Mouse (Mus musculus) midbrain, embryonic 12.5 days (tissue): ENCODE data around the gene Dhx32. TPM values are rescaled to one million over a fixed set of nuclear protein-coding genes. Genes with fewer than 3 reads are reported as not detected.

Experiments
- ATAC-seq: fragments of 200-750 bp; cut with Nextera tagmentation; 2 replicates; pipeline ENCODE4 v1.8.0; 2017; ENCODE audit warnings: low read depth, moderate TSS enrichment, moderate library complexity; ENCODE audit not compliant: low FRiP score
- H3K27ac ChIP-seq: fragments of 300-500 bp; sonication (generic); replicated peaks from 2 replicates; pipeline ENCODE4 v1.5.1; 2016; ENCODE audit warnings: mild to moderate bottlenecking
- H3K27me3 ChIP-seq: fragments of 300-500 bp; sonication (generic); 2 replicates; pipeline ENCODE4 v1.6.1; 2016; ENCODE audit warnings: mild to moderate bottlenecking
- H3K36me3 ChIP-seq: fragments of 300-500 bp; sonication (generic); 2 replicates; pipeline ENCODE4 v1.6.1; 2016
- H3K4me1 ChIP-seq: fragments of 300-500 bp; sonication (generic); 2 replicates; pipeline ENCODE4 v1.6.1; 2016
- H3K4me2 ChIP-seq: fragments of 300-500 bp; sonication (generic); replicated peaks from 2 replicates; pipeline ENCODE4 v1.6.1; 2016; ENCODE audit warnings: mild to moderate bottlenecking, moderate library complexity
- H3K4me3 ChIP-seq: fragments of 300-500 bp; sonication (generic); 2 replicates; pipeline ENCODE4 v1.5.1; 2016; ENCODE audit warnings: mild to moderate bottlenecking
- H3K9ac ChIP-seq: fragments of 300-500 bp; sonication (generic); replicated peaks from 2 replicates; pipeline ENCODE4 v1.6.1; 2016; ENCODE audit warnings: mild to moderate bottlenecking, moderate library complexity
- H3K9me3 ChIP-seq: fragments of 300-500 bp; sonication (generic); 2 replicates; pipeline ENCODE4 v1.6.1; 2016; ENCODE audit warnings: mild to moderate bottlenecking
- WGBS: fragments of 180-500 bp; shearing (Covaris S2); methylation state at CpG from one replicate; pipeline ENCODE4 v1.1.7; 2016; 5-methylcytosine and 5-hydroxymethylcytosine counted together
- polyA plus RNA-seq: library from polyadenylated mRNA; unstranded; fragments of >200 nt; fragmentation: Nextera tagmentation; extraction: Ambion mirVana; gene quantifications from 2 replicates; pipeline ENCODE4 v1.2.1, GENCODE M21; 2016

Dhx32 gene
- polyA plus RNA-seq, 1 experiment from 2014 or later, result 61.1 TPM

- no peak for ATAC-seq
- Histone ChIP-seq H3K9ac (no peak overlapping the region), H3K36me3 (peaks cover 61% of the 10 kb centered on the region), H3K27ac (no peak overlapping the region), H3K27me3 (no peaks in the 10 kb centered on the region), H3K9me3 (no peaks in the 10 kb centered on the region), H3K4me2 (no peak overlapping the region), H3K4me1 (peaks cover 4% of the 10 kb centered on the region; the same call in 1 of the 2 replicates), H3K4me3 (no peak overlapping the region)
- 94% methylated on average over 1 of the region's 1 CpGs for WGBS
Observed at GRCm38 (mm10) chr7:133744209-133744608, 38.3 kb downstream of the Dhx32 start.

DNA sequence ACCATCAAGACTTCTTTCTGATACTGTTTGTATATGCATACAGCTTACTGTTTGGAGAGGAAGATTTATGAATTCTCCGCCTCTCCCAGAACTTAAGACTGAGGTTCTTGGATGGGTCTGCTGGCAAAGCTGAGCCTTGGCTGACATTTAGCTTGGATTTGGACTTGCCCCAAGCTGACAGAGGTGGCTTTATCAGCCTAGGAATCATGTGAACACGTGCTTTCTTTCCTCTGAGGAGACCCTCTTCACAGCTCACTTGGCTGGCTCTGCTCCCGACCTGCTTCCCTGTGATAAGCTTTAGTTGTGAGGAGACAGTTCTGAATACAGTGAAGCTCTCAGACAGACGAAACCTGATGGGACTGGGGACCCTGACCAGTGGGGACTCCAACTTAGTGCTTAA lies 38.9 kb downstream of the Dhx32 start:
- no peak for ATAC-seq
- H3K36me3 ChIP-seq, result peaks cover 59% of the 10 kb centered on the region
- H3K4me3 ChIP-seq, result no peak overlapping the region
- no peak overlapping the region for H3K27ac ChIP-seq
- no peak overlapping the region for H3K4me2 ChIP-seq
- H3K9ac ChIP-seq, result no peak overlapping the region
- 82% methylated on average over 4 of the region's 4 CpGs for WGBS
- H3K27me3 ChIP-seq, result no peaks in the 10 kb centered on the region
- no peaks in the 10 kb centered on the region for H3K9me3 ChIP-seq
- H3K4me1 ChIP-seq, result peaks cover 4% of the 10 kb centered on the region; the same call in 1 of the 2 replicates

DNA sequence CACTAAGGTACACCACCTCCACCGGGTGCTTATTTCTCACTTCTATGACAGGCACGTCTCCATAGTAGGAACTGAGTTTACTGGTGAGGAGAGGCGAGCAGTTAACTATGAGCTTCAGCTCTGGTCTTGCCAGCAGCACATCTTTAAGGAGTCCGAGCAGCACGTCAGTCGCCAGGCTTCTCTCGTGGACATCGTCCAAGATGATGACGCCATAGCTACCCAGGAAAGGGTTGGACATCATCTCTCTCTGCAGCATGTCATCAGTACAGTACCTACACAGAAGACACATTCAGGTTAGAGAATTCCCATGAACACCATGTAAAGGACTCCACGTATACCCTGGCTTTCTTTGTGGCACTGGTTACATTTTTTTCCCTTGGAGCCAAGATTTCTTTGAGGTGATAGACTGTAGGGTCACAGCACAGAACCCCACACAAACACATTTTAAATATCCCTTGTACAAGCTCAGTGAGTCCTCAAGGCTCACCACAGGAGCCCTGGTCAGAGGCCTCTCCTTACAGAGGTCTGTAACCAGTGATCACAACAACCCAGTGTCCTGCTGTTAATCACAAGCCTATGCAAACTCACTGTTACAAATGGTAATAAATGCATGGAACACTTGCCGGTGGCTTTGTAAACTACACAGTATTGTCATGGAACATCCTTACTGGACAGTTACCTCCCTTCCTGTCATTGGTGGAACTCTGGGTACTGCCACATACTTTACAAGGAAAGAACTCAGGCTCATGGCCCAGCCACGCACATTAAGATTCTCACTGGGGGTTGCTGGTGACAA lies 39.8 kb downstream of the Dhx32 start:
- no peak overlapping the region for H3K4me3 ChIP-seq
- H3K27ac ChIP-seq, result no peak overlapping the region
- H3K9ac ChIP-seq, result no peak overlapping the region
- 93% methylated on average over 12 of the region's 12 CpGs for WGBS
- H3K36me3 ChIP-seq, result peaks cover 54% of the 10 kb centered on the region
- peaks cover 4% of the 10 kb centered on the region; the same call in 1 of the 2 replicates for H3K4me1 ChIP-seq
- no peak overlapping the region for H3K4me2 ChIP-seq
- no peaks in the 10 kb centered on the region for H3K27me3 ChIP-seq
- no peak for ATAC-seq
- no peaks in the 10 kb centered on the region for H3K9me3 ChIP-seq

GRCm38 (mm10) chr7:133740558-133740957 lies 42.0 kb downstream of the Dhx32 start:
- H3K36me3 ChIP-seq, result peaks cover 43% of the 10 kb centered on the region
- WGBS, result 96% methylated on average over 7 of the region's 7 CpGs
- H3K27me3 ChIP-seq, result no peaks in the 10 kb centered on the region
- ATAC-seq, result no peak
- H3K4me3 ChIP-seq, result no peak overlapping the region
- no peak overlapping the region for H3K27ac ChIP-seq
- H3K9ac ChIP-seq, result no peak overlapping the region
- H3K4me2 ChIP-seq, result no peak overlapping the region
- H3K4me1 ChIP-seq, result peaks cover 4% of the 10 kb centered on the region; the same call in 1 of the 2 replicates
- no peaks in the 10 kb centered on the region for H3K9me3 ChIP-seq

- Histone ChIP-seq H3K4me1 (no peaks in the 10 kb centered on the region), H3K9me3 (no peaks in the 10 kb centered on the region), H3K27me3 (no peaks in the 10 kb centered on the region), H3K36me3 (peaks cover 49% of the 10 kb centered on the region), H3K4me3 (no peak overlapping the region), H3K4me2 (no peak overlapping the region), H3K9ac (no peak overlapping the region), H3K27ac (no peak overlapping the region; the same call in 1 of the 2 replicates)
- no peak for ATAC-seq
- WGBS, result 71% methylated on average over 4 of the region's 4 CpGs
Observed at GRCm38 (mm10) chr7:133731971-133732645, 50.4 kb downstream of the Dhx32 start.

DNA sequence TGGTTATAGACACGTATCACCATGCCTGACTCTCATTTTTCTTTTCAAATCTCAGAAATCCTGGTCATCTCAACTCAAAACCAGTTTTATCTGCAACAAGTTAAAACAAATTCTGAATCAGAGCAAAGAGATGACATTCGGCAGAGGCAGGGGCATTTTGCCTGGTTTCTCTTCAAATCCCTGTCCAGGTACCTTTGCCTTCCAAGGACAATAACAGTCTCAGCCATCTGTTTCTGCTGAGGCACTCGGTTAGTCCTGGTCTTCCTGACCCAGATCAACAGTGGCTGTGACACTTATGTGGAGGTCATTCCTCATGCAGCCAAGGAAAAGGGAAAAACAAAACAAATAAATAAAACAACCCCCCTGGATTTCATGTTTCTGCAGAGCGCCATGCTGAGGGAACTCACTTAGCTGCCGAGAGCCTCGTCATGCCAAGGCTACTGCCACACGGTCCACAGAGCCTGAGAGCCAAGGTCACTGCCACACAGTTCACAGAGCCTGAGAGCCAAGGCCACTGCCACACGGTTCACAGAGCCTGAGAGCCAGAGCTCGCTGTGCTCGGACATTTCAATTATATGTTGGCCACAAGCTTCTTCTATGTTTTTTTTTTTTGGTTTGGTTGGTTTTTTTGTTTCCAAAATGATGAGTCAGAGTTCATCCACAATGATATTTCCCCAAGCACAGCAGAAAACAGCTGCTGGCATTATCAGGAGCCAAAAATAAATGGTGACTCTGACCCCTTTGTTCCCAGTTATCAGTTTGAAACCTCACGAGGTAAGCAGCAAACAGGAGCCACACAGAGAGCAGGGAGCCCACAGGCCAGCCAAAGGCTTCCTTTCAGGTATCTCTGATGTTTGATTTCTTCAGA lies 52.0 kb downstream of the Dhx32 start:
- no peak overlapping the region for H3K9ac ChIP-seq
- H3K27ac ChIP-seq, result no peak overlapping the region
- no peaks in the 10 kb centered on the region for H3K27me3 ChIP-seq
- no peaks in the 10 kb centered on the region for H3K9me3 ChIP-seq
- no peak for ATAC-seq
- H3K4me2 ChIP-seq, result no peak overlapping the region
- no peak overlapping the region for H3K4me3 ChIP-seq
- 89% methylated on average over 11 of the region's 11 CpGs for WGBS
- H3K4me1 ChIP-seq, result no peaks in the 10 kb centered on the region
- H3K36me3 ChIP-seq, result peaks cover 62% of the 10 kb centered on the region

DNA sequence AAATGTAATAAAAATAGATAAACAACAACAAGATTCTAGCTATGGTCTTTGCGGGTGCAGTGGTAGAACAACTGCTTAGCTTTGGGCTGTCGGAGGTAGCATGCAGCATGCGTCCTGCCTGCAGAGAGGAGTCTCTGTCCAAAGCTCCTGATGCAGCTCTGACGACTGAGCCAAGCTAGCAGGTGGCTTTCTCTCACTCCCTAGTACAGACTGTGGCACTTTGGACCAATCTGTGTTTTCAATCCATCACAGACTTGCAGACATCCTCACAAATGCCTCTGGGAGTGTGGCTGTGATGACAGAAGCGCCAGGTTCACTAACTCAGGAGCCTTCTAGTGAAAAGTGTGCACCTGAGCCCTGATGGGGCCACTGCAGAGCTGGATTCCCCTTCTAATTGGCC lies 53.2 kb downstream of the Dhx32 start:
- Histone ChIP-seq H3K4me1 (no peaks in the 10 kb centered on the region), H3K9ac (no peak overlapping the region), H3K36me3 (peaks cover 66% of the 10 kb centered on the region), H3K27ac (no peak overlapping the region), H3K9me3 (no peaks in the 10 kb centered on the region), H3K4me2 (no peak overlapping the region), H3K27me3 (no peaks in the 10 kb centered on the region), H3K4me3 (no peak overlapping the region)
- ATAC-seq, result no peak
- 82% methylated on average over 5 of the region's 5 CpGs for WGBS

DNA sequence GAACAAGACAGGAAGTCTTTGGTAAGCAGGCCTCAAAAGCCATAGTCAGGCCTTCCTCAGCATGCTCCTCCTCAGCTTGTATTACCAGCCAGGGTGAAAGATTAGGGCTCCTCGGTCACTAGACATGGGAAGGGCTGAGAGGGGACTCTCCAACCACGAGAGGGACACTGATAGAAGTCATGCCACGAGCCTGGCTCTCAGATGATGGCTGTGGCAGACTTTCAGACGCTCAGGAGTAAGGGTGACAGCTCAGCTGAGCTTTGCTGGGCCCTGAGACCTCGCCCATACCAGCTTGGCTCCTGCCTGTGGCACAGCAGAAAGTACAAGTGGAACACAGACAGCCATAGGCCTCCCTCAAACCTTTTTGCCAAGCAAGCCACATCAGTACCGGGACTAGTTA lies 55.5 kb downstream of the Dhx32 start:
- Histone ChIP-seq H3K4me1 (no peaks in the 10 kb centered on the region), H3K27ac (no peak overlapping the region), H3K4me3 (no peak overlapping the region), H3K9ac (no peak overlapping the region), H3K27me3 (no peaks in the 10 kb centered on the region), H3K9me3 (no peaks in the 10 kb centered on the region), H3K4me2 (no peak overlapping the region), H3K36me3 (peaks cover 68% of the 10 kb centered on the region)
- 79% methylated on average over 6 of the region's 6 CpGs for WGBS
- no peak for ATAC-seq

DNA sequence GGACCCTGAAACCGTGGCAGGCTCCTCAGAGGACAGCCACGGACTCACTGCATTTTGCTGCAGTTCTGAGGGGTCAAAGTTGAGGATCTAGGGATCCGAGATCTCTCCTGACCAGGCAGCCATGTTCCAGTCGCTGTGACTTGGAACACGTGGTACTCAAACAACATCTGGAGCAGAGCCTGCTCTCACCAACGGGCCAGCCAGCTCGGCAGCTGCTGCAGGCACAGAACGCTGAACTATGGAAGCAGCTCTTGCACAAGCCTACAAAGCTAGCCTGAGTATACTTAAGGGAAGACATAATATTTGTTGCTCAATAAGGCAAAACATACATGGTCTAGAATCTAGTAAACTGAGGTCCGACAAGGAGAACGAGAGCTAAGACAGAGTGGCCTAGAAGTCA lies 57.0 kb downstream of the Dhx32 start:
- H3K27ac ChIP-seq, result no peak overlapping the region
- H3K9ac ChIP-seq, result no peak overlapping the region
- peaks cover 76% of the 10 kb centered on the region for H3K36me3 ChIP-seq
- no peaks in the 10 kb centered on the region for H3K4me1 ChIP-seq
- H3K4me3 ChIP-seq, result no peak overlapping the region
- H3K4me2 ChIP-seq, result no peak overlapping the region
- WGBS, result 89% methylated on average over 10 of the region's 10 CpGs
- no peaks in the 10 kb centered on the region for H3K9me3 ChIP-seq
- ATAC-seq, result no peak
- no peaks in the 10 kb centered on the region for H3K27me3 ChIP-seq

DNA sequence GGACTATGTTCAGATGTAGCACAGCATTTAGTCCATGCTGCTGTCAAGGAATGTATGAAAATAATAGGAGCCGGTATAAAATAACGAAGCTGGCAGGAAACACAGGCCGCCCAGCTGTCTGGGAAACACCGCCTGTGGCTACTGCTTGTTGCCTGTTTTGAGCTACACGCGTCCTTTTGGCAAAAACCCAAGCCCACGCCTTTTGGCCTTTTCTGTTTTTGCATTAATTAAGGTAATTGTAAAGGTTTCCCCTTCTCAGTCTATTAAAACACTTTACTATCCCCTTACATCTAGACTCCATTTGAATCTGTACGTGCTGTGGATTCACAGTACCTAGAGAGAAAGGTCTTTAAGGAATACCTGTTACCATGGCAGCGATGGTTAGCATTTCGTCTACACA lies 57.7 kb downstream of the Dhx32 start:
- WGBS, result 86% methylated on average over 10 of the region's 10 CpGs
- H3K27me3 ChIP-seq, result no peaks in the 10 kb centered on the region
- no peak overlapping the region for H3K4me2 ChIP-seq
- H3K4me3 ChIP-seq, result no peak overlapping the region
- peaks cover 84% of the 10 kb centered on the region for H3K36me3 ChIP-seq
- no peak for ATAC-seq
- no peaks in the 10 kb centered on the region for H3K4me1 ChIP-seq
- no peak overlapping the region for H3K9ac ChIP-seq
- H3K27ac ChIP-seq, result no peak overlapping the region
- no peaks in the 10 kb centered on the region for H3K9me3 ChIP-seq

DNA sequence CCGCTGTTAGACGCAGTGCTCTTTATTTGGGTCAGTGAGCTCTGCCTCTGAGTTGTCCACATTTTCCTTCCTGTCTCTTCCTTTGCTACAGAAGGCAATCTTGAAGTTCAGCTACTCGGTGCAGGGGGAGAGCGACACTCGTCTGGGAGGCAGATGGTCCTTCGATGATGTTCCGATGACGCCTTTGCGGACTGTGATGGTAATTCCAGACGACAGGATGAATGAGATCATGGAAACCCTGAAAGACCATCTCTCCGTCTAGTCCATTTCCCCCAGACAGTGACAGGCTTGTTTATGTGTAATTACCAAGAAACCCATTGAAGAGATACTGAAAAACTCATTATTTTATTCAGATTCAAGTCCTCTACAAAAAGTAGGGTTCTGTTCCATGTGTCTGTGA lies 61.9 kb downstream of the Dhx32 start:
- WGBS, result 91% methylated on average over 11 of the region's 11 CpGs
- Histone ChIP-seq H3K27me3 (no peaks in the 10 kb centered on the region), H3K4me1 (no peaks in the 10 kb centered on the region), H3K36me3 (peaks cover 99% of the 10 kb centered on the region), H3K4me3 (no peak overlapping the region), H3K4me2 (no peak overlapping the region), H3K27ac (no peak overlapping the region), H3K9me3 (no peaks in the 10 kb centered on the region), H3K9ac (no peak overlapping the region)
- no peak for ATAC-seq

DNA sequence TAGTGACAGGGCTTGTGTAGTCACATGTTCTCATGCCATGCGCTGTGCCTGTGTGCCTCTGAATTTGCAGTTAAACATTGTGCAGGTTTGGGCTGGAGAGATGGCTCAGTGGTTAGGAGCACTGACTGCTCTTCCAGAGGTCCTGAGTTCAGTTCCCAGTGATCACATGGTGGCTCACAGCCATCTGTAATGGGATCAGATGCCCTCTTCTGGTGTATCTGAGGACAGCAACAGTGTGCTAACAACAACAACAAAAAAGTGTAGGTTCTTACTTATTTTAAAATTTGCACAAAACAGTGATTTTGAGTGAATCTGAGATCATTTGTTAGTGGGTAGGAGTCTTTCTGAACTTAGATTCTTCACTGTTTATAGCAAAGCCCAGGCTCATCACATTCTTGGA lies 63.9 kb downstream of the Dhx32 start:
- Histone ChIP-seq H3K9ac (no peak overlapping the region), H3K4me3 (no peak overlapping the region), H3K4me2 (no peak overlapping the region), H3K4me1 (no peaks in the 10 kb centered on the region), H3K27ac (no peak overlapping the region), H3K9me3 (no peaks in the 10 kb centered on the region), H3K36me3 (peaks cover 98% of the 10 kb centered on the region), H3K27me3 (no peaks in the 10 kb centered on the region)
- no peak for ATAC-seq
- 95% methylated on average over 1 of the region's 1 CpGs for WGBS
